Mouse (Mus musculus) C2C12 (cell line): ENCODE results near the gene Zfp462. TPM values are rescaled to one million over a fixed set of nuclear protein-coding genes. Genes with fewer than 3 reads are reported as not detected.

Experiments used
- H3K27me3 ChIP-seq: one replicate; pipeline ENCODE4 v1.6.1; 2011; ENCODE audit not compliant: control insufficient read depth, insufficient read depth, insufficient read length
- H3K36me3 ChIP-seq: one replicate; pipeline ENCODE4 v1.6.1; 2011; ENCODE audit not compliant: control insufficient read depth, insufficient read depth
- H3K4me3 ChIP-seq: one replicate; pipeline ENCODE4 v1.5.1; 2011; ENCODE audit warnings: mild to moderate bottlenecking, control low read depth; ENCODE audit not compliant: poor library complexity, insufficient read depth, severe bottlenecking
- H3K79me2 ChIP-seq: one replicate; pipeline ENCODE4 v1.6.1; 2011; ENCODE audit not compliant: control insufficient read depth, insufficient read depth
- H3K79me3 ChIP-seq: one replicate; pipeline ENCODE4 v1.6.1; 2011; ENCODE audit warnings: low read depth, control low read depth
- H3ac ChIP-seq: one replicate; pipeline ENCODE3; 2011; ENCODE audit warnings: low read depth; ENCODE audit not compliant: control insufficient read depth, insufficient read length
- CEBPB ChIP-seq: IDR thresholded peaks from one replicate; pipeline ENCODE4 v1.6.1; 2011; ENCODE audit warnings: low read depth, mild to moderate bottlenecking, control low read depth, moderate library complexity
- CTCF ChIP-seq: IDR thresholded peaks from one replicate; pipeline ENCODE4 v1.5.1; 2011; ENCODE audit not compliant: control insufficient read depth, insufficient read depth, insufficient read length
- FOSL1 ChIP-seq: IDR thresholded peaks from one replicate; pipeline ENCODE4 v1.8.0; 2011; ENCODE audit warnings: mild to moderate bottlenecking, low read length; ENCODE audit not compliant: poor library complexity, insufficient read depth, severe bottlenecking
- MAX ChIP-seq: IDR thresholded peaks from one replicate; pipeline ENCODE4 v1.6.1; 2011; ENCODE audit warnings: mild to moderate bottlenecking, control low read depth
- MYOD1 ChIP-seq: IDR thresholded peaks from one replicate; pipeline ENCODE4 v1.6.1; 2011; ENCODE audit warnings: low read depth; ENCODE audit not compliant: control insufficient read depth, insufficient read length
- MYOG ChIP-seq: IDR thresholded peaks from one replicate; pipeline ENCODE4 v1.6.1; 2011; ENCODE audit not compliant: control insufficient read depth, insufficient read length; ENCODE audit errors: extremely low read depth
- USF1 ChIP-seq: IDR thresholded peaks from one replicate; pipeline ENCODE4 v1.6.1; 2011; ENCODE audit warnings: low read depth, mild to moderate bottlenecking, control low read depth, moderate library complexity
- polyA plus RNA-seq: library from polyadenylated mRNA; unstranded; fragments of >200 nt; fragmentation: generic; extraction: Trizol; gene quantifications from one replicate; pipeline ENCODE4 v1.2.1, GENCODE M21; 2012; ENCODE audit warnings: missing spikeins

Gene Zfp462
- polyA plus RNA-seq, 1 experiment = 6.3 TPM

DNA sequence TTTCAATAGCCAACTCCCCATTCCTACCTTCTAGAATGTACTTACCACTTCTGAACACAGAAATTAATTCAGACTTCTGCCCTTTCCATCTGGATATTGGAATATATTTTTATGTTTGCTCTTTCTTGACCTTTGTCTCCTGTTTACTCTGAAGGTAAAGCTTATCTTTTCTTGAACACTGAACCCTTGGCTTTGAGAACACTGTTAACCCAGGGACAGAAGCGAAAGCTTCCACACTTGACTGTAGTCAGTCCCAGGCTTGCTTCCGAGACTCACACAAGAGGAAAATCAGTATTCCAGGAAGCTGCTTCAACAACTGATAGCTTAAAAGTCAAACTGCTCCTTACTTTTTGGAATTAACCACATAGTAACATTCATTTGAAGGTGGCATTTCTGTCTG is 70.7 kb downstream of the Zfp462 start:
- no peaks in the 10 kb centered on the region for H3K27me3 ChIP-seq
- no peaks in the 10 kb centered on the region for H3K79me3 ChIP-seq
- H3K36me3 ChIP-seq = peaks cover 76% of the 10 kb centered on the region
- H3K4me3 ChIP-seq = no peak overlapping the region
- TF ChIP-seq MYOG (no peak), USF1 (no peak), CTCF (no peak), MYOD1 (no peak), FOSL1 (no peak), CEBPB (no peak), MAX (no peak)
- H3K79me2 ChIP-seq = no peaks in the 10 kb centered on the region
- H3ac ChIP-seq = no peak overlapping the region

- H3ac ChIP-seq = no peak overlapping the region
- peaks cover 1% of the 10 kb centered on the region for H3K79me3 ChIP-seq
- no peak overlapping the region for H3K4me3 ChIP-seq
- no peaks in the 10 kb centered on the region for H3K27me3 ChIP-seq
- no peaks in the 10 kb centered on the region for H3K79me2 ChIP-seq
- peaks cover 44% of the 10 kb centered on the region for H3K36me3 ChIP-seq
- TF ChIP-seq USF1 (no peak), FOSL1 (no peak), MAX (no peak), MYOG (no peak), MYOD1 (no peak), CEBPB (no peak)
Measured at GRCm38 (mm10) chr4:55026109-55026646, 81.3 kb downstream of the Zfp462 start.

GRCm38 (mm10) chr4:55030401-55030800 is 85.6 kb downstream of the Zfp462 start:
- Histone ChIP-seq H3K27me3 (no peaks in the 10 kb centered on the region), H3K36me3 (peaks cover 15% of the 10 kb centered on the region), H3K79me2 (no peaks in the 10 kb centered on the region), H3K79me3 (peaks cover 1% of the 10 kb centered on the region), H3ac (no peak overlapping the region), H3K4me3 (no peak overlapping the region)
- TF ChIP-seq CEBPB (no peak), MYOD1 (no peak), FOSL1 (no peak)

GRCm38 (mm10) chr4:55032317-55032930 is 87.6 kb downstream of the Zfp462 start:
- TF ChIP-seq MAX (no peak), CTCF (no peak), CEBPB (no peak), MYOD1 (no peak), USF1 (no peak), FOSL1 (no peak), MYOG (no peak)
- peaks cover 9% of the 10 kb centered on the region for H3K36me3 ChIP-seq
- no peak overlapping the region for H3K4me3 ChIP-seq
- H3ac ChIP-seq = no peak overlapping the region
- no peaks in the 10 kb centered on the region for H3K79me2 ChIP-seq
- peaks cover 1% of the 10 kb centered on the region for H3K79me3 ChIP-seq
- H3K27me3 ChIP-seq = no peaks in the 10 kb centered on the region

DNA sequence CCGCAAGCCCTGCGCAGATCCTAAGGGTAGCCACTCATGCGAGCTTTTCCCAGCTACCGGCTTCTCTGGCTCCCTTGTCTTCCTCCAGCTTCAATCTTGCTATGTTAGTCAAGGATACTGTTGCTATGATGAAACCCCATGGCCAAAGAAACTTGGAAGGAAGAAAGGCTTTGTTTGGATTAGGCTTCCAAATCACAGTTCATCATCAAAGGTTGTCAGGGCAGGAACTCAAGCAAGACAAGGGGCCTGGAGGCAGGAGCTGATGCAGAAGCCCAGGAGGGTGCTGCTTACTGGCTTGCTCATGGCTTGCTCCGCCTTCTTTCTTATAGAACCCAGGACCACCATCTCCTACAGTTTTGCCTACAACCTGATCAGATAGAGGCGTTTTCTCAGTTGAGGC is 88.6 kb downstream of the Zfp462 start:
- Histone ChIP-seq H3ac (no peak overlapping the region), H3K79me3 (no peaks in the 10 kb centered on the region), H3K36me3 (peaks cover 9% of the 10 kb centered on the region), H3K79me2 (no peaks in the 10 kb centered on the region), H3K27me3 (no peaks in the 10 kb centered on the region), H3K4me3 (no peak overlapping the region)
- TF ChIP-seq MAX = no peak
- no peak for TF ChIP-seq MYOD1
- TF ChIP-seq USF1 = no peak
- TF ChIP-seq CEBPB = no peak
- no peak for TF ChIP-seq MYOG
- TF ChIP-seq FOSL1 = no peak
- no peak for TF ChIP-seq CTCF

DNA sequence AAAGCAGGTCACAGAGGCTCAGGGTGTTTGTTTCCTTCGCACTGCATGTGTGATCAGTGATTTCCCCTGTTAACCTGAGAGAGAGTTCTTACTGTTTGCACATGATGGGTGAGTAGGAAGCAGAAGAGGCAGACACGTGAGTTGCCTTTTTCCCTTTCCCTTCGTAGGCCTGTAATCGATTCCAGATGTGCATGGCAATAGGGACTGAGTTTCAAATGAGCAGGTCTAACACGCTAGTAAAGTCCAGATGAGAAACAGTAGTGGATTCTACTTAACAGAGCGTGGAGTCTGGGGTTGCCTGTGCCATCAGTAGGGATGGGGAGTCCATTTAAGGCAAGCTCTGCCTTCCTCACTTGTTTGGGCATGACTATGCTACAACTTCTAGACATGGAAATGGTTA is 93.3 kb downstream of the Zfp462 start:
- no peaks in the 10 kb centered on the region for H3K79me3 ChIP-seq
- H3K27me3 ChIP-seq = no peaks in the 10 kb centered on the region
- H3K36me3 ChIP-seq = peaks cover 19% of the 10 kb centered on the region
- no peak overlapping the region for H3ac ChIP-seq
- TF ChIP-seq CTCF (no peak), USF1 (no peak), FOSL1 (no peak), MYOD1 (no peak), CEBPB (no peak), MYOG (no peak), MAX (no peak)
- no peaks in the 10 kb centered on the region for H3K79me2 ChIP-seq
- no peak overlapping the region for H3K4me3 ChIP-seq
